In the genomic region with DNA sequence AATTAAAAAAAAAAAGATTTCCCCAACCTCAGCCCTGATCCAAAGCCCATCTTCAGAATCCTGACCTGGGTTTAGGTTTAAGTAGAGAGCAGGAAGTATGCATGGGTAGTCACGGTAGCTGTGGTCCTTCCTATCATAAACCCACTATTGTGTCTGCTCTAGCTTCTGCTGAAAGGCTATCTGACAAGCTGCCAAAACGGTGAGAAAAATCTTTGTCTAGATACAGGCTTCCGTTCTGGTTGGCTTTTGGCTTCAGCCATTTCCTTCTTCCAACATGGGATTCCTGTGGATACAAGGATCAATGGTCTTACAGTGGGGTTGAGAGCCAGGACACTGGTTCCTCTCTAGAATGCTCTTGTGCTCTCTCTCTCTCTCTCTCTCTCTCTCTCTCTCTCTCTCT, we compare ENCODE assay signal across 19 mouse cellular contexts. TPM values are rescaled to one million over a fixed set of nuclear protein-coding genes. Genes with fewer than 3 reads are reported as not detected.
A peak's percentile ranks its signal among the peaks of the same experiment; 100 is the strongest.
DNase-seq lines count a peak whose midpoint lies in the region; ATAC-seq lines count a peak whose summit lies in the region.
"Had no signal": no experiment of that assay in that cellular context is flagged by ENCODE, and none has a peak within 500 bp of the region (broad histone marks: within the 10 kb centered on the region; RNA-seq: fewer than 3 reads in every experiment).

No protein-coding gene starts in this region.

- no peaks in the 10 kb centered on the region for H3K27me3 ChIP-seq in heart, embryonic 10.5 days (ENCODE audit: insufficient read depth, poor library complexity, severe bottlenecking)
- H3K27me3 ChIP-seq in kidney, embryonic 16.5 days (ENCODE audit: insufficient read depth, low read length) = no peaks in the 10 kb centered on the region
- peaks cover 25% of the 10 kb centered on the region for H3K27me3 ChIP-seq in hindbrain, embryonic 13.5 days
- H3K27me3 ChIP-seq: liver, embryonic 13.5 days; megakaryocyte, embryonic 14.5 days; midbrain, embryonic 13.5 days; neural tube, embryonic 12.5 days; Patski had no signal

- H3K4me1 ChIP-seq in heart, embryonic 10.5 days = peaks cover 23% of the 10 kb centered on the region
- H3K4me1 ChIP-seq in kidney, embryonic 16.5 days (ENCODE audit: insufficient read depth, low read length) = peaks cover 19% of the 10 kb centered on the region
- peaks cover 26% of the 10 kb centered on the region for H3K4me1 ChIP-seq in hindbrain, embryonic 13.5 days (replicated peaks)

- DNase-seq in heart, embryonic 10.5 days (ENCODE audit: low spot score) = peak; percentile 43
- DNase-seq in heart, postnatal 14 days = no peak
- peak; percentile 47 for DNase-seq in kidney, adult 9 months
- peak; percentile 12 for DNase-seq in testis, postnatal 10 days (ENCODE audit: low spot score)
- DNase-seq in testis, postnatal 14 days (ENCODE audit: low spot score) = no peak
- no peak for DNase-seq in ovary, adult 18-20 months (ENCODE audit: low spot score)
- DNase-seq: gastrocnemius, postnatal 10 days; left cerebral cortex, postnatal 4 days; liver, embryonic 13.5 days; thymus, postnatal 25 days had no signal

- WGBS in heart, embryonic 10.5 days = 68% methylated on average over 3 of the region's 3 CpGs
- 64% methylated on average over 3 of the region's 3 CpGs for whole genome bisulfite sequencing in kidney, embryonic 16.5 days
- WGBS in hindbrain, embryonic 13.5 days = 87% methylated on average over 3 of the region's 3 CpGs

- no peak for ATAC-seq in kidney, embryonic 16.5 days (ENCODE audit: low FRiP score, low TSS enrichment)
- ATAC-seq in hindbrain, embryonic 13.5 days (ENCODE audit: low FRiP score) = no peak
- ATAC-seq: forebrain, embryonic 16.5 days; intestine, postnatal 0 days; midbrain, embryonic 13.5 days; Patski had no signal

- no peak overlapping the region for H3K9ac ChIP-seq in kidney, embryonic 16.5 days (replicated peaks; ENCODE audit: low read length)
- H3K9ac ChIP-seq in hindbrain, embryonic 13.5 days = no peak overlapping the region
- H3K9ac ChIP-seq: liver, embryonic 13.5 days; midbrain, embryonic 13.5 days; neural tube, embryonic 12.5 days had no signal

- H3K4me3 ChIP-seq in heart, embryonic 10.5 days = no peak overlapping the region
- H3K4me3 ChIP-seq in kidney, embryonic 16.5 days (ENCODE audit: low read length) = no peak overlapping the region
- no peak overlapping the region for H3K4me3 ChIP-seq in hindbrain, embryonic 13.5 days
- H3K4me3 ChIP-seq: hindbrain, embryonic 10.5 days; liver, embryonic 13.5 days; megakaryocyte, embryonic 14.5 days; midbrain, embryonic 13.5 days; neural tube, embryonic 12.5 days had no signal

- H3K9me3 ChIP-seq in heart, embryonic 10.5 days = no peaks in the 10 kb centered on the region
- H3K9me3 ChIP-seq in kidney, embryonic 16.5 days (ENCODE audit: low read length) = no peaks in the 10 kb centered on the region
- no peaks in the 10 kb centered on the region for H3K9me3 ChIP-seq in hindbrain, embryonic 13.5 days
- H3K9me3 ChIP-seq: liver, embryonic 13.5 days; megakaryocyte, embryonic 14.5 days; midbrain, embryonic 13.5 days; neural tube, embryonic 12.5 days had no signal

- H3K27ac ChIP-seq in heart, embryonic 10.5 days = no peak overlapping the region
- no peak overlapping the region for H3K27ac ChIP-seq in kidney, embryonic 16.5 days (ENCODE audit: low read length)
- H3K27ac ChIP-seq in hindbrain, embryonic 13.5 days = no peak overlapping the region
- H3K27ac ChIP-seq: hindbrain, embryonic 10.5 days; liver, embryonic 13.5 days; midbrain, embryonic 13.5 days; neural tube, embryonic 12.5 days had no signal

- H3K36me3 ChIP-seq in heart, embryonic 10.5 days = no peaks in the 10 kb centered on the region
- H3K36me3 ChIP-seq in kidney, embryonic 16.5 days (ENCODE audit: insufficient read depth, low read length) = no peaks in the 10 kb centered on the region
- H3K36me3 ChIP-seq in hindbrain, embryonic 13.5 days = no peaks in the 10 kb centered on the region
- H3K36me3 ChIP-seq: hindbrain, embryonic 10.5 days; liver, embryonic 13.5 days; midbrain, embryonic 13.5 days; neural tube, embryonic 12.5 days had no signal

- no peak overlapping the region for H3K4me2 ChIP-seq in kidney, embryonic 16.5 days (replicated peaks; ENCODE audit: low read depth, low read length)
- H3K4me2 ChIP-seq in hindbrain, embryonic 13.5 days = no peak overlapping the region
- H3K4me2 ChIP-seq: liver, embryonic 13.5 days; midbrain, embryonic 13.5 days; neural tube, embryonic 12.5 days had no signal

- intact Hi-C loops in heart, postnatal 14 days (cut with DNase I) = no loop called here

RNA-seq across cellular contexts. Expression of a gene that starts 2.2 kb away (rescaled TPM):
- 16.8 and 20.3 TPM in 2 replicates for polyA plus RNA-seq in heart, embryonic 10.5 days (2016; fragmentation: Nextera tagmentation; extraction: Ambion mirVana)
- total RNA-seq in heart, postnatal 14 days (2021) = 10 to 100 TPM; 30.3 to 32.7 TPM
- polyA plus RNA-seq in kidney, embryonic 16.5 days (2015; fragmentation: Nextera tagmentation; extraction: Ambion mirVana) = 19.8 and 19.9 TPM in 2 replicates
- polyA plus RNA-seq in hindbrain, embryonic 13.5 days (2015; fragmentation: Nextera tagmentation; extraction: Ambion mirVana) = 28.5 and 29.3 TPM in 2 replicates

Comparison
In these comparisons a context has a peak if more than half of its experiments do, and no peak if none do; other contexts are left out.
1. DNase-seq: peak in heart, embryonic 10.5 days (single experiment), kidney, adult 9 months (single experiment) and testis, postnatal 10 days (single experiment); none in heart, postnatal 14 days (0 of 2), testis, postnatal 14 days (single experiment) and ovary, adult 18-20 months (single experiment).